Mouse (Mus musculus): Measurements from ENCODE around the gene 2610002M06Rik.

Gene 2610002M06Rik

GRCm38 (mm10) chrX:107816218-107816554 is at the start of gene 2610002M06Rik:
Gene 2610002M06Rik (minus strand): TSS chrX:107816334.
- peak; percentile 75 for DNase-seq (ENCODE audit: low read depth, low spot score)

GRCm38 (mm10) chrX:107858165-107858564 is 42.0 kb upstream of the 2610002M06Rik start:
- DNase-seq (ENCODE audit: low read depth, low spot score), result no peak

GRCm38 (mm10) chrX:107816726-107817125 is 592 bp upstream of the 2610002M06Rik start:
- no peak for DNase-seq (ENCODE audit: low read depth, low spot score)

GRCm38 (mm10) chrX:107815502-107816217 is 474 bp downstream of the 2610002M06Rik start:
- DNase-seq (ENCODE audit: low read depth, low spot score), result peak; percentile 2

GRCm38 (mm10) chrX:107812120-107812519 is 4.0 kb downstream of the 2610002M06Rik start:
- DNase-seq (ENCODE audit: low read depth, low spot score), result no peak

GRCm38 (mm10) chrX:107796919-107797318 is 19.2 kb downstream of the 2610002M06Rik start:
- DNase-seq (ENCODE audit: low read depth, low spot score), result no peak

- no peak for DNase-seq (ENCODE audit: low read depth, low spot score)
Measured at GRCm38 (mm10) chrX:107795785-107796184, 20.3 kb downstream of the 2610002M06Rik start.

- DNase-seq (ENCODE audit: low read depth, low spot score), result no peak
Measured at GRCm38 (mm10) chrX:107792290-107792689, 23.8 kb downstream of the 2610002M06Rik start, which contains the start of gene Tent5d. Gene Tent5d (plus strand): TSS chrX:107792590.

- no peak for DNase-seq (ENCODE audit: low read depth, low spot score)
Measured at GRCm38 (mm10) chrX:107790750-107791493, 25.2 kb downstream of the 2610002M06Rik start.

- no peak for DNase-seq (ENCODE audit: low read depth, low spot score)
Measured at GRCm38 (mm10) chrX:107790136-107790535, 26.0 kb downstream of the 2610002M06Rik start.

GRCm38 (mm10) chrX:107767896-107768295 is 48.2 kb downstream of the 2610002M06Rik start:
- no peak for DNase-seq (ENCODE audit: low read depth, low spot score)
